Mouse (Mus musculus): Measurements from ENCODE around the gene Map2k1. TPM values are rescaled to one million over a fixed set of nuclear protein-coding genes. Genes with fewer than 3 reads are reported as not detected.
A peak's percentile ranks its signal among the peaks of the same experiment; 100 is the strongest.

Map2k1 gene
- polyA plus RNA-seq, 1 experiment from 2014 or later, result 92.2 TPM

- Histone ChIP-seq H3K36me3 (ENCODE audit: insufficient read depth, low read length) (no peaks in the 10 kb centered on the region), H3K27me3 (ENCODE audit: insufficient read depth, low read length) (no peaks in the 10 kb centered on the region), H3K4me3 (ENCODE audit: low read length) (no peak overlapping the region), H3K9ac (replicated peaks; ENCODE audit: low read length) (peak overlapping the region; percentile 39; the same call in 1 of the 2 replicates), H3K4me2 (replicated peaks; ENCODE audit: low read depth, low read length) (no peak overlapping the region), H3K4me1 (ENCODE audit: insufficient read depth, low read length) (peaks cover 57% of the 10 kb centered on the region), H3K27ac (ENCODE audit: low read length) (peak overlapping the region; percentile 63), H3K9me3 (ENCODE audit: low read length) (no peaks in the 10 kb centered on the region)
- 29% methylated on average over 9 of the region's 9 CpGs for WGBS
- ATAC-seq (ENCODE audit: low FRiP score, low TSS enrichment), result peak; percentile 61; the same call in 1 of the 2 replicates
These were observed 21.0 kb downstream of the Map2k1 start for GRCm38 (mm10) chr9:64232257-64232957.

DNA sequence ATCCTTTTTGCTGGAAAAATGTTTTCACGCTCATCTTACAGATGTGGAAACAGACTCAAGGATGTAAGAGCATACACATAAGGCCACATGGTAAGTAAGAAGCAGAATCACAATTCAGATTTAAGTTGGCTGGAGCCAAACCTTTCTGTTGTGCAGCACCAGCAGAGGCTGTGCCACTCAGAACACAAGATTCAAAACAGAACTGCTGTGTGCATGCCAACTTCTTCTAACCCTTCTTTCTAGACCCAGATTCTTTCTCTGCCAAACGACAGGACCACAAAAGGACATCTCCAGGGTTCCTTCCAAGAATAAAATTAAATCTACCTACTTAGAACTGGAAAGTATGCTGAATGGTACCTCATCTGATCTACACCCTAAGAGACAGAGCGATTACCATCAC is 21.8 kb downstream of the Map2k1 start:
- ATAC-seq (ENCODE audit: low FRiP score, low TSS enrichment), result no peak

DNA sequence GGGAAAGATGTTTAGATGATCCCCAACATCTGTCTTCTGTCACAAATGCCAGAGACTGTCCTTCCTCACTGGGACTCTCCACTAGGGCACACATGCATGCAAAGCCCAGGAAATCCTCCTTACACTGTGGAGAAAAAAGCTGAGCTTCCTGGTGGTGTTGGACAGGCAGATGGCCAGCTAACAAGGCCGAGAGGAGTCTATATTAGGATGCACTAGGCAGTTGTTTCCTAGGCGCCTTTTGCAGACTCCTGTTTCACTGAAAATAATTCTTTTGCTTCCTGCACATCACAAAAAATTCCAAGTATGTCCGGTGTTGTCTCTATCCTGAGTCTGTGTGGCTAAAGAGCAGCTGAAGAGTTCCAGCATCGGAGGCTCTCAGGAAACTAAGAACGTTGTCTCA is 22.3 kb downstream of the Map2k1 start:
- 40% methylated on average over 5 of the region's 5 CpGs for WGBS
- no peaks in the 10 kb centered on the region for H3K36me3 ChIP-seq (ENCODE audit: insufficient read depth, low read length)
- ATAC-seq (ENCODE audit: low FRiP score, low TSS enrichment), result no peak
- no peak overlapping the region for H3K4me2 ChIP-seq (replicated peaks; ENCODE audit: low read depth, low read length)
- H3K9me3 ChIP-seq (ENCODE audit: low read length), result no peaks in the 10 kb centered on the region
- no peaks in the 10 kb centered on the region for H3K27me3 ChIP-seq (ENCODE audit: insufficient read depth, low read length)
- peak overlapping the region; percentile 22; the same call in 1 of the 2 replicates for H3K9ac ChIP-seq (replicated peaks; ENCODE audit: low read length)
- H3K27ac ChIP-seq (ENCODE audit: low read length), result peak overlapping the region; percentile 63
- no peak overlapping the region for H3K4me3 ChIP-seq (ENCODE audit: low read length)
- H3K4me1 ChIP-seq (ENCODE audit: insufficient read depth, low read length), result peaks cover 57% of the 10 kb centered on the region

More for the DNA sequence above, 21.8 kb downstream of the Map2k1 start:
- WGBS, result 77% methylated on average over 3 of the region's 3 CpGs
- Histone ChIP-seq H3K27ac (ENCODE audit: low read length) (peak overlapping the region; percentile 63), H3K9me3 (ENCODE audit: low read length) (no peaks in the 10 kb centered on the region), H3K4me1 (ENCODE audit: insufficient read depth, low read length) (peaks cover 57% of the 10 kb centered on the region), H3K27me3 (ENCODE audit: insufficient read depth, low read length) (no peaks in the 10 kb centered on the region), H3K9ac (replicated peaks; ENCODE audit: low read length) (no peak overlapping the region; the same call in 1 of the 2 replicates), H3K4me2 (replicated peaks; ENCODE audit: low read depth, low read length) (no peak overlapping the region), H3K4me3 (ENCODE audit: low read length) (no peak overlapping the region), H3K36me3 (ENCODE audit: insufficient read depth, low read length) (no peaks in the 10 kb centered on the region)

DNA sequence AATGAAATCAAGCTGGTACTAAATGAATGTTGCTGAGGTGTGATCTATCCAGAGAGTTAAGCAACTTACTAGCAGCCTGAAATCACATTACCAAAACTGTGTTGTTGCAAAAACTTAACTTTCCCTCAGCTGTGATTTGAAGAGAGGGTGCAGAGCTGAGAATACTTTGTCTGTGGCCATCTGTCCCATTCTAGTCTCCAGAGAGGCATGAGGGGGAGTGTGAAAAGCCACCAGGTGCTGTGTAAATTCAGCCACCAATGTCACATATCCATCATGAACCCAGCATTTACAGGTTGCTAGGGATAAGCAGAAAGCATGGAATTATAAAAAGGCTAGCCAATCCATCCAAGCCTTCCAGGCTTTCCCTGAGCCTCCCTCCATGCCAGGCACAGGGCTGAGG is 24.5 kb downstream of the Map2k1 start:
- no peak overlapping the region for H3K27ac ChIP-seq (ENCODE audit: low read length)
- no peaks in the 10 kb centered on the region for H3K36me3 ChIP-seq (ENCODE audit: insufficient read depth, low read length)
- H3K4me3 ChIP-seq (ENCODE audit: low read length), result no peak overlapping the region
- no peaks in the 10 kb centered on the region for H3K27me3 ChIP-seq (ENCODE audit: insufficient read depth, low read length)
- no peak overlapping the region for H3K9ac ChIP-seq (replicated peaks; ENCODE audit: low read length)
- no peak for ATAC-seq (ENCODE audit: low FRiP score, low TSS enrichment)
- H3K9me3 ChIP-seq (ENCODE audit: low read length), result no peaks in the 10 kb centered on the region
- no peak overlapping the region for H3K4me2 ChIP-seq (replicated peaks; ENCODE audit: low read depth, low read length)
- H3K4me1 ChIP-seq (ENCODE audit: insufficient read depth, low read length), result peaks cover 44% of the 10 kb centered on the region

- H3K4me3 ChIP-seq (ENCODE audit: low read length), result no peak overlapping the region
- no peaks in the 10 kb centered on the region for H3K36me3 ChIP-seq (ENCODE audit: insufficient read depth, low read length)
- H3K4me1 ChIP-seq (ENCODE audit: insufficient read depth, low read length), result peaks cover 33% of the 10 kb centered on the region
- WGBS, result 74% methylated on average over 12 of the region's 12 CpGs
- no peak overlapping the region for H3K27ac ChIP-seq (ENCODE audit: low read length)
- H3K27me3 ChIP-seq (ENCODE audit: insufficient read depth, low read length), result no peaks in the 10 kb centered on the region
- H3K4me2 ChIP-seq (replicated peaks; ENCODE audit: low read depth, low read length), result no peak overlapping the region
- H3K9me3 ChIP-seq (ENCODE audit: low read length), result no peaks in the 10 kb centered on the region
- ATAC-seq (ENCODE audit: low FRiP score, low TSS enrichment), result no peak
- no peak overlapping the region for H3K9ac ChIP-seq (replicated peaks; ENCODE audit: low read length)
These were observed 25.7 kb downstream of the Map2k1 start for GRCm38 (mm10) chr9:64227736-64228135.

- Histone ChIP-seq H3K9me3 (ENCODE audit: low read length) (no peaks in the 10 kb centered on the region), H3K4me1 (ENCODE audit: insufficient read depth, low read length) (peaks cover 21% of the 10 kb centered on the region), H3K36me3 (ENCODE audit: insufficient read depth, low read length) (no peaks in the 10 kb centered on the region), H3K4me3 (ENCODE audit: low read length) (no peak overlapping the region), H3K9ac (replicated peaks; ENCODE audit: low read length) (no peak overlapping the region), H3K27me3 (ENCODE audit: insufficient read depth, low read length) (no peaks in the 10 kb centered on the region), H3K27ac (ENCODE audit: low read length) (no peak overlapping the region), H3K4me2 (replicated peaks; ENCODE audit: low read depth, low read length) (no peak overlapping the region)
- no peak for ATAC-seq (ENCODE audit: low FRiP score, low TSS enrichment)
These were observed 27.6 kb downstream of the Map2k1 start for GRCm38 (mm10) chr9:64225805-64226204.

DNA sequence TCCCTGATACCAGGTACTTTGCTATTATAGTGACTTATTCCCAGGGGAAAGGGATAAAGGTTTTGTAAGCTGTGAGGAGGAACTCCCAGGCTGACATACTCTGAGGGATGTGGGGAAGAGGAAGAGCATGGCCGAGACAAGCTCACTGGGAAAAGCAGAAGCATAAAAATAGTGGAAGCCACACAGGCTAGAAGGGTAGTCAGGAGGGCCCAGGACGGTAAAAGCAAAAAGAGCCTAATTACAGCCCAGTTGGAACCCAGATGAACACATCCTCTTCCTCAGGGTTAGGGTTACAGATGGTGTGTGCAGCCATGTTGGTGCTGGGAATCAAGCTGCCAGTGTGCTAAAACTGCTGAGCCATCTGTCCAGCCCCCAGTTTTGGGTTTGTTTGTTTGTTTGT is 31.3 kb downstream of the Map2k1 start:
- Histone ChIP-seq H3K4me2 (replicated peaks; ENCODE audit: low read depth, low read length) (no peak overlapping the region), H3K36me3 (ENCODE audit: insufficient read depth, low read length) (no peaks in the 10 kb centered on the region), H3K4me1 (ENCODE audit: insufficient read depth, low read length) (peaks cover 39% of the 10 kb centered on the region), H3K9ac (replicated peaks; ENCODE audit: low read length) (no peak overlapping the region), H3K9me3 (ENCODE audit: low read length) (no peaks in the 10 kb centered on the region), H3K27ac (ENCODE audit: low read length) (no peak overlapping the region), H3K4me3 (ENCODE audit: low read length) (no peak overlapping the region), H3K27me3 (ENCODE audit: insufficient read depth, low read length) (no peaks in the 10 kb centered on the region)
- ATAC-seq (ENCODE audit: low FRiP score, low TSS enrichment), result no peak
- 45% methylated on average over 2 of the region's 2 CpGs for WGBS

- no peaks in the 10 kb centered on the region for H3K27me3 ChIP-seq (ENCODE audit: insufficient read depth, low read length)
- H3K4me2 ChIP-seq (replicated peaks; ENCODE audit: low read depth, low read length), result no peak overlapping the region
- no peak for ATAC-seq (ENCODE audit: low FRiP score, low TSS enrichment)
- WGBS, result 72% methylated on average over 4 of the region's 4 CpGs
- H3K4me1 ChIP-seq (ENCODE audit: insufficient read depth, low read length), result peaks cover 39% of the 10 kb centered on the region
- H3K27ac ChIP-seq (ENCODE audit: low read length), result no peak overlapping the region
- H3K9ac ChIP-seq (replicated peaks; ENCODE audit: low read length), result no peak overlapping the region
- H3K9me3 ChIP-seq (ENCODE audit: low read length), result no peaks in the 10 kb centered on the region
- H3K4me3 ChIP-seq (ENCODE audit: low read length), result no peak overlapping the region
- H3K36me3 ChIP-seq (ENCODE audit: insufficient read depth, low read length), result no peaks in the 10 kb centered on the region
These were observed 32.0 kb downstream of the Map2k1 start for GRCm38 (mm10) chr9:64221480-64221879.

- Histone ChIP-seq H3K27me3 (ENCODE audit: insufficient read depth, low read length) (no peaks in the 10 kb centered on the region), H3K4me2 (replicated peaks; ENCODE audit: low read depth, low read length) (no peak overlapping the region), H3K4me3 (ENCODE audit: low read length) (no peak overlapping the region), H3K27ac (ENCODE audit: low read length) (peak overlapping the region; percentile 20), H3K9me3 (ENCODE audit: low read length) (no peaks in the 10 kb centered on the region), H3K9ac (replicated peaks; ENCODE audit: low read length) (no peak overlapping the region), H3K36me3 (ENCODE audit: insufficient read depth, low read length) (no peaks in the 10 kb centered on the region), H3K4me1 (ENCODE audit: insufficient read depth, low read length) (peaks cover 36% of the 10 kb centered on the region)
- ATAC-seq (ENCODE audit: low FRiP score, low TSS enrichment), result no peak
- 41% methylated on average over 1 of the region's 1 CpGs for WGBS
These were observed 32.8 kb downstream of the Map2k1 start for GRCm38 (mm10) chr9:64220603-64221002.

GRCm38 (mm10) chr9:64219772-64220420 is 33.5 kb downstream of the Map2k1 start:
- Histone ChIP-seq H3K27ac (ENCODE audit: low read length) (peak overlapping the region; percentile 55), H3K27me3 (ENCODE audit: insufficient read depth, low read length) (no peaks in the 10 kb centered on the region), H3K4me1 (ENCODE audit: insufficient read depth, low read length) (peaks cover 36% of the 10 kb centered on the region), H3K4me3 (ENCODE audit: low read length) (no peak overlapping the region), H3K9ac (replicated peaks; ENCODE audit: low read length) (no peak overlapping the region), H3K4me2 (replicated peaks; ENCODE audit: low read depth, low read length) (no peak overlapping the region), H3K36me3 (ENCODE audit: insufficient read depth, low read length) (no peaks in the 10 kb centered on the region), H3K9me3 (ENCODE audit: low read length) (no peaks in the 10 kb centered on the region)
- ATAC-seq (ENCODE audit: low FRiP score, low TSS enrichment), result peak; percentile 69
- 68% methylated on average over 10 of the region's 10 CpGs for WGBS
